Mouse (Mus musculus) CH12.LX (cell line): ENCODE measurements around the gene Uvrag. TPM values are rescaled to one million over a fixed set of nuclear protein-coding genes. Genes with fewer than 3 reads are reported as not detected.
A peak's percentile ranks its signal among the peaks of the same experiment; 100 is the strongest.

Experiments
- DNase-seq: peaks from one replicate; pipeline ENCODE4 v3.0.0-alpha.2; 2013; ENCODE audit errors: extremely low read depth
- H3K27ac ChIP-seq: 2 replicates; pipeline ENCODE4 v1.5.1; 2012; ENCODE audit warnings: low read depth, mild to moderate bottlenecking, control low read depth, moderate library complexity; ENCODE audit not compliant: insufficient read depth
- H3K27me3 ChIP-seq: replicated peaks from 2 replicates; pipeline ENCODE3; 2012; ENCODE audit warnings: inconsistent platforms
- H3K36me3 ChIP-seq, 2 experiments: replicated peaks in 1 of 2; 2 replicates each; pipeline versions ENCODE3 to v1.6.1; 2012; ENCODE audit warnings: inconsistent platforms in 1 of 2, low read length in 1 of 2, mild to moderate bottlenecking in 1 of 2, mixed read lengths in 1 of 2, moderate library complexity in 1 of 2; ENCODE audit not compliant: control insufficient read depth in 1 of 2, insufficient read depth in 1 of 2
- H3K4me1 ChIP-seq, 2 experiments: 2 replicates each; pipeline ENCODE4 v1.6.1; 2012; ENCODE audit warnings: inconsistent platforms in 1 of 2, moderate library complexity in 1 of 2; ENCODE audit not compliant: insufficient read depth in 2 of 2, control insufficient read depth in 1 of 2
- H3K4me2 ChIP-seq: 2 replicates; pipeline ENCODE4 v1.6.1; 2012; ENCODE audit warnings: low read depth, mild to moderate bottlenecking, control low read depth; ENCODE audit not compliant: poor library complexity, insufficient read depth, severe bottlenecking
- H3K4me3 ChIP-seq, 3 experiments: fragments of 150-350 bp in 1 of 3; sonication (generic) in 1 of 3; replicated peaks in 1 of 3; 2 replicates each; pipeline versions ENCODE3 to v1.5.1; 2011 to 2012; ENCODE audit warnings: low read depth in 2 of 3, low read length in 2 of 3, mild to moderate bottlenecking in 2 of 3, moderate library complexity in 2 of 3, control low read depth in 1 of 3, improper control_type of control experiment in 1 of 3, inconsistent platforms in 1 of 3, mixed read lengths in 1 of 3; ENCODE audit not compliant: poor library complexity in 1 of 3
- H3K79me2 ChIP-seq: replicated peaks from 2 replicates; pipeline ENCODE4 v1.6.1; 2012; ENCODE audit warnings: mild to moderate bottlenecking, moderate library complexity; ENCODE audit not compliant: control insufficient read depth, poor library complexity, insufficient read depth, severe bottlenecking; ENCODE audit errors: extremely low read depth
- H3K9ac ChIP-seq: 2 replicates; pipeline ENCODE4 v1.6.1; 2012; ENCODE audit warnings: low read depth, mild to moderate bottlenecking, control low read depth, moderate library complexity; ENCODE audit not compliant: insufficient read depth
- H3K9me3 ChIP-seq: replicated peaks from 2 replicates; pipeline ENCODE3; 2012; ENCODE audit warnings: low read length, inconsistent platforms, mixed read lengths
- BHLHE40 ChIP-seq: IDR thresholded peaks from 2 replicates; pipeline ENCODE4 v1.6.1; 2011; ENCODE audit warnings: mild to moderate bottlenecking, low read depth, low read length, improper control_type of control experiment
- CHD1 ChIP-seq: IDR thresholded peaks from 2 replicates; pipeline ENCODE4 v1.6.1; 2012; ENCODE audit warnings: low read depth, low read length, improper control_type of control experiment, inconsistent platforms
- CHD2 ChIP-seq: IDR thresholded peaks from 2 replicates; pipeline ENCODE4 v1.6.1; 2011; ENCODE audit warnings: low read length, improper control_type of control experiment
- CTCF ChIP-seq, 2 experiments: IDR thresholded peaks in 1 of 2; conservative IDR thresholded peaks in 1 of 2; 2 replicates each; pipeline ENCODE4 v1.5.1; 2011 to 2012; ENCODE audit warnings: low read depth in 2 of 2, low read length in 2 of 2, improper control_type of control experiment in 1 of 2, inconsistent platforms in 1 of 2, mild to moderate bottlenecking in 1 of 2, moderate library complexity in 1 of 2
- EP300 ChIP-seq: IDR thresholded peaks from 2 replicates; pipeline ENCODE4 v1.6.1; 2011; ENCODE audit warnings: low read length, improper control_type of control experiment
- GABPA ChIP-seq: IDR thresholded peaks from 2 replicates; pipeline ENCODE4 v1.6.1; 2012; ENCODE audit warnings: low read depth, low read length, improper control_type of control experiment, inconsistent platforms; ENCODE audit not compliant: insufficient replicate concordance
- IRF4 ChIP-seq: IDR thresholded peaks from 2 replicates; pipeline ENCODE4 v1.6.1; 2014; ENCODE audit warnings: low read depth, mild to moderate bottlenecking, inconsistent platforms, low read length, improper control_type of control experiment
- JUND ChIP-seq: conservative IDR thresholded peaks from 2 replicates; pipeline ENCODE4 v1.6.1; 2011; ENCODE audit warnings: low read depth, low read length, improper control_type of control experiment
- MEF2A ChIP-seq: IDR thresholded peaks from 2 replicates; pipeline ENCODE4 v1.6.1; 2014; ENCODE audit warnings: low read depth, mild to moderate bottlenecking, inconsistent platforms, low read length, improper control_type of control experiment, borderline replicate concordance
- MXI1 ChIP-seq: IDR thresholded peaks from 2 replicates; pipeline ENCODE4 v1.6.1; 2011; ENCODE audit warnings: mild to moderate bottlenecking, low read depth, low read length, improper control_type of control experiment
- NELFE ChIP-seq: IDR thresholded peaks from 2 replicates; pipeline ENCODE4 v1.6.1; 2011; ENCODE audit warnings: low read depth, low read length, improper control_type of control experiment
- PAX5 ChIP-seq: IDR thresholded peaks from 2 replicates; pipeline ENCODE4 v1.6.1; 2012; ENCODE audit warnings: low read length, inconsistent platforms, mixed read lengths
- POLR2A ChIP-seq: IDR thresholded peaks from 2 replicates; pipeline ENCODE4 v1.6.1; 2011; ENCODE audit warnings: low read depth, mild to moderate bottlenecking, improper control_type of control experiment, low read length
- POLR2AphosphoS2 ChIP-seq: IDR thresholded peaks from 2 replicates; pipeline ENCODE4 v1.6.1; 2011; ENCODE audit warnings: low read depth, low read length, improper control_type of control experiment
- RCOR1 ChIP-seq: conservative IDR thresholded peaks from 2 replicates; pipeline ENCODE4 v1.6.1; 2012; ENCODE audit warnings: low read depth, mild to moderate bottlenecking, inconsistent platforms, low read length, improper control_type of control experiment
- SIN3A ChIP-seq: IDR thresholded peaks from 2 replicates; pipeline ENCODE4 v1.6.1; 2012; ENCODE audit warnings: low read length, improper control_type of control experiment, inconsistent platforms
- SMC3 ChIP-seq: IDR thresholded peaks from 2 replicates; pipeline ENCODE4 v1.6.1; 2011; ENCODE audit warnings: low read depth, low read length, improper control_type of control experiment
- TBP ChIP-seq: conservative IDR thresholded peaks from 2 replicates; pipeline ENCODE4 v1.6.1; 2011; ENCODE audit warnings: low read depth, low read length, improper control_type of control experiment
- UBTF ChIP-seq: IDR thresholded peaks from 2 replicates; pipeline ENCODE4 v1.6.1; 2012; ENCODE audit warnings: low read depth, mild to moderate bottlenecking, inconsistent platforms, low read length, improper control_type of control experiment, moderate library complexity
- USF1 ChIP-seq: IDR thresholded peaks from 2 replicates; pipeline ENCODE4 v1.6.1; 2014; ENCODE audit warnings: low read depth, mild to moderate bottlenecking, inconsistent platforms, low read length, improper control_type of control experiment
- ZKSCAN1 ChIP-seq: IDR thresholded peaks from 2 replicates; pipeline ENCODE4 v1.6.1; 2012; ENCODE audit warnings: low read depth, inconsistent platforms, low read length, improper control_type of control experiment, borderline replicate concordance
- ZMIZ1 ChIP-seq: IDR thresholded peaks from 2 replicates; pipeline ENCODE4 v1.6.1; 2012; ENCODE audit warnings: low read depth, mild to moderate bottlenecking, inconsistent platforms, low read length, improper control_type of control experiment
- ZNF384 ChIP-seq: IDR thresholded peaks from 2 replicates; pipeline ENCODE4 v1.6.1; 2012; ENCODE audit warnings: low read depth, low read length, improper control_type of control experiment, inconsistent platforms
- dilution Hi-C: fragments of 300-500 bp; cut with MboI; formaldehyde crosslinking; loops from 2 replicates; pipeline ENCODE4 v1.14.3; 2020; ENCODE audit warnings: low sequenced_read_pairs; ENCODE audit not compliant: extremely low pct_unique_long_range_greater_than_20kb, extremely low pct_ligation_motif_present
- in situ Hi-C: fragments of 300-500 bp; cut with MboI; formaldehyde crosslinking; loops from 3 replicates; pipeline ENCODE4 v1.14.3; 2019; ENCODE audit warnings: low sequenced_read_pairs, low pct_ligation_motif_present, low pct_unique_long_range_greater_than_20kb, mixed read lengths
- polyA plus RNA-seq: library from polyadenylated mRNA; unstranded; fragments of >175 nt; gene quantifications from 2 replicates; pipeline ENCODE4 v1.2.1, GENCODE M21; 2012; ENCODE audit warnings: low read depth; ENCODE audit not compliant: insufficient read length
- total RNA-seq, 2 experiments: library from RNA; depleted of rRNA; stranded (reverse); fragments of 300-350 nt in 1 of 2; fragments of >200 nt in 1 of 2; gene quantifications; 2 replicates each; pipeline ENCODE4 v1.2.3; 2012 to 2014

The Uvrag gene
- total and polyA plus RNA-seq, 3 experiments, result 20.6 to 47.4 (median 37.5) TPM

- TF ChIP-seq USF1 (no peak), UBTF (no peak), POLR2A (no peak), ZMIZ1 (no peak), IRF4 (0 out of 2 replicates have a peak, but pooled peaks have one; percentile 20), BHLHE40 (no peak), ZNF384 (peak; percentile 66), NELFE (0 out of 2 replicates have a peak, but pooled peaks have one; percentile 20), PAX5 (no peak), SIN3A (no peak), CHD2 (no peak), CTCF (conservative IDR thresholded peaks at IDR 0.05 in 1 of 2, IDR thresholded peaks at IDR 0.05 in 1 of 2; ENCODE audit: low read depth in 2 of 2, low read length in 2 of 2) (no peak), POLR2AphosphoS2 (no peak), MXI1 (no peak), JUND (no peak), RCOR1 (no peak), ZKSCAN1 (no peak)
Measured at GRCm38 (mm10) chr7:98871882-98872281, 269.1 kb downstream of the Uvrag start (continued).

GRCm38 (mm10) chr7:98870791-98871190, 270.1 kb downstream of the Uvrag start:
- no peak overlapping the region for H3K9ac ChIP-seq
- H3K79me2 ChIP-seq, result no peaks in the 10 kb centered on the region
- in situ Hi-C loops, result no loop called here
- no peak for TF ChIP-seq MEF2A
- no peak for TF ChIP-seq CHD2
- TF ChIP-seq TBP, result no peak
- TF ChIP-seq NELFE, result no peak
- no peak for TF ChIP-seq GABPA
- no peak for TF ChIP-seq CHD1
- no peak for TF ChIP-seq SMC3
- TF ChIP-seq EP300, result no peak
- dilution Hi-C loops, result no loop called here
- no peak overlapping the region for H3K4me2 ChIP-seq
- H3K36me3 ChIP-seq, result no peaks in the 10 kb centered on the region
- no peak for DNase-seq
- H3K27me3 ChIP-seq, result peaks cover 7% of the 10 kb centered on the region
- peaks cover 12 to 41% of the 10 kb centered on the region in 2 experiments for H3K4me1 ChIP-seq
- no peaks in the 10 kb centered on the region for H3K9me3 ChIP-seq
- H3K27ac ChIP-seq, result no peak overlapping the region
- no peak overlapping the region for H3K4me3 ChIP-seq
